Mouse (Mus musculus) ES-Bruce4 (cell line): ENCODE results near the gene Kit.

Experiments used
- CTCF ChIP-seq: IDR thresholded peaks from one replicate; pipeline ENCODE4 v1.8.1; 2011; ENCODE audit warnings: low read depth, low read length
- EP300 ChIP-seq: IDR thresholded peaks from 2 replicates; pipeline ENCODE4 v1.6.1; 2011; ENCODE audit warnings: low read depth, low read length; ENCODE audit not compliant: insufficient read depth
- POLR2A ChIP-seq: IDR thresholded peaks from one replicate; pipeline ENCODE4 v1.8.1; 2011; ENCODE audit warnings: low read length; ENCODE audit not compliant: insufficient read depth

DNA sequence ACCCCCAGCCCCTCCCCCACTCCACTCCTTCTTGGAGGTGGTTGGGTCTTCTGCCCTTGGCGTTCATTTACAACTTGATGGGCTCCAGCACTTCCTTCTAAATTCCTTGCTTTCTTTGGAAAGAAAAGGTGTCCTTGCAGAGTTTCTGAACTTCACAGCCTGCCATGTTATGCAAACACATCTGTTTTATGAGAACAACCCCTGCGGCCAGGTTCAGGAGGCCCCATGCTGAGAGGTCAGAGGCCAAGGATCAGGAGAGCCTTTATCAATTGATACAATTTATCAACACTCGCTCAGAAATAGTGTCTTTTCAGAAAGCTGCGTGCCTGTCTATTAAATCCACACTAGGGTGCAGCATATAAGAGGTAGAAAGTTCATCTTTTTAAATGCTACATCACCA lies 37.0 kb upstream of the Kit start:
- TF ChIP-seq POLR2A (no peak), CTCF (no peak), EP300 (peak; percentile 91)
